Mouse (Mus musculus): ENCODE results near the gene Prr15l.

DNA sequence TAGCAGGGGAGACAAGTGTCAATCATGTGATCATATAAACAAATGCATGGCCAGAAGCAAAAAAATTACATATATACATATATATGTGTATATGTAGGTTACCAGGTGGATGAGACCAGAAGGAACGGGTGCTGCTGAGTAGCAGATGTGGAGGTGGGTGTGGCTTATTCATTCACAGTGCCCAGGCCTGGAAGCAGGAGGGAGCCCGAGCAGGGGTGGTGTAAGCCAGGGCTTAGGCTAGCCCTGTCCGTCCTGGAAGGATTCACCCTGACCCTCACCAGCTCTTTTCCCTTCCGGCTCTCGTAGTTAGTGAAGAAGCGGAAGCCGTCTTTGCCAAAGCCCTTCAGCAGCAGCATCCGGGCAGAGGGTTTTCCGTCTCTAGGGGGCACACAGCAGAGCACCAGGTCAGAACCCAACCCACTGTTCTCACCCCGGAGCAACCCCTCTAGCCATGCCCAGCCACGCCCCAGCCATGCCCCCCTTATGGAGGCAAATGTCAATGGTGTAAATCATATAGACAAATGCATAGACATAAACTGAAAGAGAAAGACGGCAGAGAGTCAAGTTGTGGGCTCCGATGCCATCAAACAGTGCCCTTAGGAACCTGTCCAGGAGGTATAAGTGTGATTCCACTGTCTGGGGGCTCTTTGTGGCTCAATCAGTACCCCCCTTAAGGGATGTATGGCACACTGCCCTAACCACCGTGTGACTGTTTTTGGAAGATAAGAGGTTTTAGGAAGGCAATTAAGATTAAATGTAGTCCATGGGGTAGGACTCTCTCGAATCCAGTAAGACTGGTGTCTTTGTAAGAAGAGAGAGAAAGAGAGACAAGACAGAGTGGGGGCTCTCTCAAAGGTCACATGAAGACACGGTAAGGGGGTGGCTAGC is 12.9 kb downstream of the Prr15l start:
- TF ChIP-seq CTCF (IDR thresholded peaks at IDR 0.05; ENCODE audit: extremely low read depth, insufficient read length, insufficient replicate concordance, low read depth, low read length) (peak; percentile 7; the same call in 1 of the 2 replicates), POLR2A (IDR thresholded peaks at IDR 0.05; ENCODE audit: low read depth, low read length) (no peak)

All from small intestine, adult 2 months (tissue).